Mouse (Mus musculus) neural tube, embryonic 10.5 days (tissue): ENCODE results near the gene Nhsl1.
A peak's percentile ranks its signal among the peaks of the same experiment; 100 is the strongest.

Source experiments
- DNase-seq: peaks from one replicate; pipeline ENCODE4 v3.0.0-alpha.2; 2017; ENCODE audit warnings: low spot score; ENCODE audit errors: extremely low spot score

Gene Nhsl1

DNA sequence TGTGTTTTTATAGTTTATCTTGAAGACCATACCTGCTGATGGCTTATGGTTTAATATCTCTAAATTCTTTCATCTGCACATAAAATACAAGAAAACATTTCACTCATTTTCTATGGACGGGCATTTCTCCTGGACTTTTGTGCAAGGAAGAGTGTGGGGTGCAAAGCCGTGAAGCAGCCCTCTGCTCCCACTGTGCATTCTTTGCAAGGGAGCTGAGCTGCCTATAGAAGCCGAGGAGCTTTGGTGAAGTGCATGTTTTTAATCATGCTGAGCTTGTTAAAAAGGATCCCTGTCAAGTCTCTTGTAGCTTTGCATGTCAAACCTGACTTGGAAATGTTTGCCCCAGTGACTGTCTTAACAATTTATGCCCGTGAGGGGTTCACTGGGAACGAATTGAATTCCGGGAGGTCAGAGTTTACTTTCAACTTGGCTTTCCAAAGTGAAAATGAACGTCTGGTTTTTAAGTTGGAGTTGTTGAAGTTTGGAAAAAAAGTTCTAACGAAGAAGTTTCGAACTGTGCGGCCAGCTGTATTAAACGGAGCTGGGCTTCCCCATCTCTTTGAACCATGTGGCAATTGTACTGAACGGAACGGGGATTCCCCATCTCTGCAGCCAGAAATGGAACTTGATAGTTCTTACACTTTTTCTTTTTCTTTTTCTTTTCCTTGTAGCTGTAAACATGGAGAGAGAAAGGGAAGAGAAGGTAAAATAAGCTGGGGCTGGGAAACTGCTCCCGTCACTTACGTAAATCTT, 22.8 kb downstream of the Nhsl1 start:
- no peak for DNase-seq

- no peak for DNase-seq
Measured at GRCm38 (mm10) chr10:18347231-18347630, 28.4 kb downstream of the Nhsl1 start.

GRCm38 (mm10) chr10:18350781-18351180, 32.0 kb downstream of the Nhsl1 start:
- no peak for DNase-seq

- DNase-seq: no peak
Measured at GRCm38 (mm10) chr10:18352937-18353336, 34.2 kb downstream of the Nhsl1 start.

- no peak for DNase-seq
Measured at GRCm38 (mm10) chr10:18354103-18354502, 35.3 kb downstream of the Nhsl1 start.

GRCm38 (mm10) chr10:18356461-18356860, 37.7 kb downstream of the Nhsl1 start:
- DNase-seq: no peak

- no peak for DNase-seq
Measured at GRCm38 (mm10) chr10:18357212-18357611, 38.4 kb downstream of the Nhsl1 start.

DNA sequence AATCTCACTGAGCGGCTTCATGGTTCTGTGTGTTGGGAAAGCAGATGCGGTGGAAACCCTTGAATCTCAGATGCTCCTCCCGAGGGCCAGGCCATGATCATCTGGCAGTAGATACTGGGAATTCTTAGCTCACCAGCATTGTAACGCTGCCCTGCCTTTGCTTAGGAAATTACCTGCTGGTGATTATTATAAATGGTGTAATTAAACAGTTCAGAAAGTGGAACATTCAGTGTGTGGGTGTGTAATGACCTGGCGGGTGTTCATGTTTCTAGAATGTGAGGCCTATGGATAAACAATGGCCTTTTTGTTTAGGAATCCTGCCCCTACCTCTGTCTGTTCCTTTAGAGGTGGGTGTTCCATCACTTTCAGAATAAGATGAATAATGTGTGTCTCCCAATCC, 39.7 kb downstream of the Nhsl1 start:
- DNase-seq: no peak

DNA sequence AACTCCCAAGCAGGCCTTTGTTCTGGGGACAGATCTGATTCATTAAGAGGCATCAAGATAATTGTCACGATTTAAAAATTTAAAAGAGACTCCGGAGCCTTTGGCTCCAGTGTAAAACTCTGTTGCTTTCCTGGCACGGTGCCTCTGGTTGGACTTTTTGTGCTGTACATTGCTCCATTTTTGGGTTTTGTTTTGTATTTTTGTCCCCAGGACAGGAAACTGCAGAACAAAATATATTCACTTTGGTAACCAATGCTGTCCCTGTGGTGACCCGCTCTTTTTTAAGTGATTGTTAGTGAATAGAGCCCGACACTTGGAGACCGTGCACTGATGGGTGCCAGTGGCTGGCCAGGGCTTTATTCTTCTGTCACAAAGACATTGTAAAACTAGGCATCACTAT, 41.4 kb downstream of the Nhsl1 start:
- DNase-seq: no peak

DNA sequence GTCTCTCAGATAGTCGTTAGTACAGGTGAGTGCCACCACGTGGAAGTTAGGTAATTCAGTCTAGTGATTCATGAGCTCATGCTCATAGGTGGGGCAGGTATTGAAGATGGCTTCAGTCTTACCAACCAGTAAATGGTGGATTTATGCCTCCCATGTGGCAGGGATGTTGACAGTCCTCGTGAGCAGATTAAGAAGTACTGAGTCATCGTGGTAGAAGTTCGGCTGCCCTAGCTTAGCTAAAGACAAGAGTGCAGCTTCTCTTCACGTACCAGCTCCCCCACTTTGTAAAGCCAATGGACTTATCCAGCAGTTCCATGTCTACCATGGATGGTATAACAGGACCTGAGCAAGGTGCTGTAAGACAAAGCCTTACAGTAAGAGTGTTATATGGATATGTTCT, 46.6 kb downstream of the Nhsl1 start:
- DNase-seq: no peak

DNA sequence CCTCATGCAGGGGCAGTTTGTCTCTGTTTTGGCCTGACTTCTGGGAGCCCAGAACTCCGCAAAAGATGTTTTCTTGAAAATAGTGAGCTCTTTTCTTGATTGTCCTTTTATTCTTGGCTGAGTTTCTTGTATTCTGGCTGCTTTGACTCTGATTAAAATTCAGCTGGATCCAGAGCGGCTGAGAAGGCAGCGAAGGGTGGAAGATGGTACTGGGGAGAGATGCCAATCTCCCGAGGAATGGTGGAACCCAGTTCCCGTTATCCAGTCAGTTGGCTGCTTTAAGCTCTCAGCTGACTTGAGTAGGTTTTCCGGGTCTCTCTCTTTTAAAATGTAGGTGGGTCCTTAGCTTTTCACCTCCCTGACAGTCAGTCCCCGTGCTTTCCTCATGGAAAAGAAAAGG, 47.9 kb downstream of the Nhsl1 start:
- no peak for DNase-seq

- no peak for DNase-seq
Measured at GRCm38 (mm10) chr10:18368111-18368510, 49.3 kb downstream of the Nhsl1 start.

DNA sequence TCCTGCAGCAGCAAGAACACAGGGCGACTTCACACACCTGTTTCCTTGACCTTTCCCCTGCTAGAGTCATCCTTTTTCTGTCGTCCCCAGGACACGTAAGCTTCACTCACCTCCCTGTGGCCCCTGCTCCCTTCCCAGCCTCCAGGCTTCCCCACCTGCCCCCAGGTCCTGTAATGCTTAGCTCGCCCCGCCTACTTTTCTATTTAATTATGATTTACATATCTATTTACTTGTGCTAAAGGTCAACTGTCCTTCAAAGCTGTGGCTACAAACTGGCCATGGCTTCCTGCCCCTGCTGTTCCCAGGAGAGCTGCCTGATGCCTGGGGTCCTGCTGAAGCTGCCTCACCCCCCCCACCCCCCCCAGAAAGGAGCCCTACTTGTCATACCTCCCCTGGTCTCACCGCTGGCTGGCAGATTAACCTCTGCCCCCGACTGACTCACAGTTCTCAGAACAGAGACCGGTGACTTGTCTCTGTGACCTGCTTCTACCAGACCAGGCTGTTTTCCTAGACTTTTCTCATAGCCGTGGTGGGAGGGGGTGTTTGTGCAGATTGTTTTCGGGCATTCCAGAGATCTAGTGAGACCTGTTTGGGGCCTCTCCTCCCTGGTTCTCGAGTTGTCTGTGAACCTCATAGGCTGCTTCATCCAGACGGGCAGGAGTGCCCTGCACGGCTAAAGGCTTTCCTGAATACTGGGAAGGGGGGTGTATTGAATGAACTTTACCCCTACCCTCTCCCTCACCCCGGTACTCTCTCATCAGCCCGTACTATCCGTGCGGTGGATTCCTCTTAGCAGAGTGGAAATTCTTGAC, 51.9 kb downstream of the Nhsl1 start:
- DNase-seq: peak; percentile 28

- DNase-seq: peak; percentile 39
Measured at GRCm38 (mm10) chr10:18371866-18372265, 53.1 kb downstream of the Nhsl1 start.

GRCm38 (mm10) chr10:18375301-18375700, 56.5 kb downstream of the Nhsl1 start:
- DNase-seq: peak; percentile 22

- DNase-seq: no peak
Measured at GRCm38 (mm10) chr10:18384766-18385165, 66.0 kb downstream of the Nhsl1 start.

- DNase-seq: no peak
Measured at GRCm38 (mm10) chr10:18386224-18386623, 67.4 kb downstream of the Nhsl1 start.

- peak; percentile 54 for DNase-seq
Measured at GRCm38 (mm10) chr10:18388784-18389575, 70.2 kb downstream of the Nhsl1 start.

GRCm38 (mm10) chr10:18390004-18390403, 71.2 kb downstream of the Nhsl1 start:
- DNase-seq: no peak

DNA sequence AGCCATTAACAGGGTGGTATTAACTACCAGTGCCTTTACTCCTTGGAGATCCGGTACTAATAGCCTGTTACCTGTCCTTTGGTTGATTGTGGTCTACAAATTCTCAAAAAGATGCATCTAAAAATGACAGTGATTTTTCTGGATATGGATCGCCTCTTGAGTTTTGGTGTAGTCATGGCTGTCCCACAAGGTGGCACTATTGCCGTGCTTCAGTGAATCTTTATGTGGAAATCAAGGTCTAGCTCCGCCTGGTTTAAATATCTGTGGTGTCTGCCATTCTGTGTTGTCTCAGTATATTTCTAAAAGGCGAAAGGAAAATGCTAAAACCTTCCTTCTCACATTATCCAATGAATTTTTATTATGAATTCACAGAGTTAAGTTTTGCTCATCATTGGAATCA, 72.8 kb downstream of the Nhsl1 start:
- DNase-seq: no peak

GRCm38 (mm10) chr10:18392268-18392667, 73.5 kb downstream of the Nhsl1 start:
- DNase-seq: no peak

GRCm38 (mm10) chr10:18393740-18394139, 75.0 kb downstream of the Nhsl1 start:
- no peak for DNase-seq
